Mouse (Mus musculus): ENCODE measurements at regions not wholly inside any gene's neighbourhood (a gene's known extent, or its start where the extent isn't known, plus 50 kb on each side); places are given as distances from the start of the nearest gene placed in this dataset.
A peak's percentile ranks its signal among the peaks of the same experiment; 100 is the strongest.

DNA sequence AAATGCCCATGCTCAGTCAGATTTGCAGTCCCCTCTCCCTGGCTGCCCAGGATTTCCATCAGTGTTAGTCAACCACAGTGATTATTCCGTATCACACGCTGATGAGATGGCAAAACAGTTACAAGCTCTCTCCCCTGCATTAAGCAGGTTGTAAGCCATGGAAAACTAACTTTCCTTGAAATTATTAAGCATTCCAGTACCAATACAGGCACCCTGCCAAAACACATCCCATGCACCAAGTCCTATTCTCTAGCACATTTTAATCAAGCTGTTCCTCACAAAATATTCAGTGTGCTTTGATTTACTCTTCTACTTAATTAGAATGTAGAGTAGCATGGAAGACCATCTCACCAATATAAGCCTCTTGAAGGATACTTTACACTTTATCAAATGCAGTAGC, 768.4 kb upstream of the Mms22l start:
- no peaks in the 10 kb centered on the region for H3K27me3 ChIP-seq (ENCODE audit: control insufficient read depth, insufficient read depth, low read length)
- ATAC-seq (ENCODE audit: low FRiP score) = no peak
- DNase-seq (ENCODE audit: low spot score, missing footprints) = peak; percentile 35
- no peaks in the 10 kb centered on the region for H3K4me1 ChIP-seq (ENCODE audit: control insufficient read depth, insufficient read depth, low read length)
- no peaks in the 10 kb centered on the region for H3K9me3 ChIP-seq (ENCODE audit: control insufficient read depth, low read length)
- H3K4me2 ChIP-seq = no peak overlapping the region
- no peak overlapping the region for H3K9ac ChIP-seq (ENCODE audit: low read length)
- no peak overlapping the region for H3K4me3 ChIP-seq (ENCODE audit: low read depth, low read length)
- WGBS = 80% methylated on average over 2 of the region's 2 CpGs
- H3K36me3 ChIP-seq (ENCODE audit: control insufficient read depth, insufficient read depth, low read length) = no peaks in the 10 kb centered on the region
- H3K27ac ChIP-seq (ENCODE audit: low read depth, low read length) = no peak overlapping the region

DNA sequence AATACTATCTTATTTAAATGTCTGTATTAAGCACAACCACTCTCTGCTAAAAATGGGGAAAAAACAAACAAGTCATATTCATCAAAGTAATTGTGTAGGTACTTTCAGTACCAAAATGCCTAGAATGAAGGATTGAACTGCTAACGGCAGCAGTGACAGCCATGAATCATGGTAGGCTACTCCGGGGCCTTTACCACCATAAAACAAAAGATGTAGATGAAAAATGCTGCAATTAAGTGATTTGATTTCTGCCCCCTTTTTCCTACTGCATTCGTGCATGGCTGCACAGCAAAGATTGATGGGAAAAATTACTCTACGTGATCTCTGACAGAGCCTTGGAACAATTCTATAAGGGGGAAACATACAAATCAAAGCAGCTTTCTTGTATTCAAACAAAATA, 763.8 kb upstream of the Mms22l start:
- Histone ChIP-seq H3K9me3 (ENCODE audit: control insufficient read depth, low read length) (no peaks in the 10 kb centered on the region), H3K4me1 (ENCODE audit: control insufficient read depth, insufficient read depth, low read length) (no peaks in the 10 kb centered on the region), H3K36me3 (ENCODE audit: control insufficient read depth, insufficient read depth, low read length) (no peaks in the 10 kb centered on the region), H3K4me2 (no peak overlapping the region), H3K27me3 (ENCODE audit: control insufficient read depth, insufficient read depth, low read length) (no peaks in the 10 kb centered on the region), H3K4me3 (ENCODE audit: low read depth, low read length) (no peak overlapping the region), H3K27ac (ENCODE audit: low read depth, low read length) (no peak overlapping the region), H3K9ac (ENCODE audit: low read length) (no peak overlapping the region)
- 81% methylated on average over 4 of the region's 4 CpGs for WGBS
- ATAC-seq (ENCODE audit: low FRiP score) (no peak), DNase-seq (ENCODE audit: low spot score, missing footprints) (peak; percentile 65)

DNA sequence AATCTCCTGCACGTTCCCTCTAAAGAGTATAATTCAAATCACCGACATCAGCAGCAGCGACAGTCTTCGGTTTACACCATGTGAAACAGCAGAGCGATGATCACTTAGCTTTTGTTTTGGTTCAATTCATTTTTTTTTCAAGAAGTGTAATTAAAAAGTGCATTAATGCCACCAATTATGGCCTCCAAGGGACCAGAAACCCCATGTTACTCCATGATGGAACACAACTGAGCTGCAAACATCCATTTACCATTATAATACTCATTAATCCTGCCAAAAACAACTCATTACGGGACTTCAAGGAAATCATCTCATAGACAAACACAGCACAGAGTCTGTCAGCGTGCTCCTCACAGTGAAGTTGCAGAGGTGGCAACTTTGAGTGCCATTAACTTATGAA, 752.2 kb upstream of the Mms22l start:
- H3K9ac ChIP-seq (ENCODE audit: low read length) = no peak overlapping the region
- H3K4me3 ChIP-seq (ENCODE audit: low read depth, low read length) = no peak overlapping the region
- WGBS = 82% methylated on average over 7 of the region's 7 CpGs
- no peaks in the 10 kb centered on the region for H3K4me1 ChIP-seq (ENCODE audit: control insufficient read depth, insufficient read depth, low read length)
- no peak overlapping the region for H3K4me2 ChIP-seq
- ATAC-seq (ENCODE audit: low FRiP score) = no peak
- H3K36me3 ChIP-seq (ENCODE audit: control insufficient read depth, insufficient read depth, low read length) = no peaks in the 10 kb centered on the region
- no peak for DNase-seq (ENCODE audit: low spot score, missing footprints)
- H3K27me3 ChIP-seq (ENCODE audit: control insufficient read depth, insufficient read depth, low read length) = no peaks in the 10 kb centered on the region
- no peaks in the 10 kb centered on the region for H3K9me3 ChIP-seq (ENCODE audit: control insufficient read depth, low read length)
- no peak overlapping the region for H3K27ac ChIP-seq (ENCODE audit: low read depth, low read length)

DNA sequence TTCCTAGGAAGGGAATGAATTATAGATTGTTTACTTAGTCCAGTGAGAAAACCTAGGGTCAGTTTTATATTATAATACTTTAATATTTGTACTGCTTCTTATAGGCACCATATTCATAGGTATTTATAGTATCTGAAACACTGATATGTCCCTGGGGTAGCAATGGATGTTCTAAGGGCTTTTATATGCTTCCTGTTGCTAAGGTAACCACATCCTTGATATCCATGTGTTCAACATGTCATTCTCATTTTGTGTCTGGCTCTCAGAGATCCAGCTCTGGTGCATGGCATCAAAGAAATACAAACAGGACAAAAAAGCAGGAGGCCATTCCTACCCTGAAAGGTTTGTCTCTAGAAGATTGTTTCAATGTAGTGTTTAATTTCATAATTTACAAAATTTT, 738.2 kb upstream of the Mms22l start:
- DNase-seq (ENCODE audit: low spot score, missing footprints) (no peak), ATAC-seq (ENCODE audit: low FRiP score) (no peak)
- no peak overlapping the region for H3K9ac ChIP-seq (ENCODE audit: low read length)
- H3K4me3 ChIP-seq (ENCODE audit: low read depth, low read length) = no peak overlapping the region
- H3K27me3 ChIP-seq (ENCODE audit: control insufficient read depth, insufficient read depth, low read length) = no peaks in the 10 kb centered on the region
- no peak overlapping the region for H3K4me2 ChIP-seq
- H3K4me1 ChIP-seq (ENCODE audit: control insufficient read depth, insufficient read depth, low read length) = no peaks in the 10 kb centered on the region
- no peak overlapping the region for H3K27ac ChIP-seq (ENCODE audit: low read depth, low read length)
- no peaks in the 10 kb centered on the region for H3K9me3 ChIP-seq (ENCODE audit: control insufficient read depth, low read length)
- H3K36me3 ChIP-seq (ENCODE audit: control insufficient read depth, insufficient read depth, low read length) = no peaks in the 10 kb centered on the region

DNA sequence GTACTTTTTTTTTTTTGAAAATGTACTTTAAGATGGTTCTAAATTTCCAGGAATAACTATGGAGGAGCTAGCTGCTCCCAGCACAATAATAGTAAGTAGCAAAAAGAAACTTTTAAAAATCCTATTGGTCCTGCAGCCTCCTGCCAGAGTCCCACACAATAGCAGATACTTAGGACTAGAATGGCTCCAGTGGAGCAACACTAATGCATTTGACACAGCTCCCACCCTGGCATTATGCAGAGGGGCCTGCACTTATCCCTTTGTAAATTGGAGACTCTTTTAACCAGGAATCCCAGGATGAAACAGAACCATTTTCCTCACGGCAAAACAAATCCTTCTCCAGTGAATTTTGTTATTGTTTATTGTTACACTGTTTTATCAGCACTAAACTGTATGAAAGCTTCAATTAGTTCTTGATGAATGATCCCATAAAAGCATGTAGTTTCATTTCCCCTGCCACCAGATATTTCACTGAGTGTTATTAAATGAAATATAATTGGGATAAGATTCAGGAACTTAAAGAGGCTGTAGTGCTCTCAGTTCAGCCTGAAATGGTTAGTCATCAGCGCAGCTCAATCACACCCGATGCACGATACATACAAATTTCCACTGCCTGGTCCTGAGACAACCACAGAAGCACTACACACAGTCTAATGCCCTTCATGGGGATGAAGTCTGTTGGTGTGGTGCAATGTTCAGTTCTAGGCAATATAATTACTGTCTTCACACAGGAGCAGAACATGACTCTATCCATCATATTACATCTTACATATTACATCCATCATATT, 708.6 kb upstream of the Mms22l start:
- DNase-seq (ENCODE audit: low spot score, missing footprints) = peak; percentile 97
- Histone ChIP-seq H3K36me3 (ENCODE audit: control insufficient read depth, insufficient read depth, low read length) (no peaks in the 10 kb centered on the region), H3K9ac (ENCODE audit: low read length) (no peak overlapping the region), H3K27ac (ENCODE audit: low read depth, low read length) (peak overlapping the region; percentile 67), H3K4me2 (peak overlapping the region; percentile 2; the same call in 1 of the 2 replicates), H3K27me3 (ENCODE audit: control insufficient read depth, insufficient read depth, low read length) (no peaks in the 10 kb centered on the region), H3K9me3 (ENCODE audit: control insufficient read depth, low read length) (no peaks in the 10 kb centered on the region), H3K4me1 (ENCODE audit: control insufficient read depth, insufficient read depth, low read length) (peaks cover 9% of the 10 kb centered on the region), H3K4me3 (ENCODE audit: low read depth, low read length) (no peak overlapping the region)
- WGBS = 9% methylated on average over 4 of the region's 4 CpGs
- peak; percentile 98 for ATAC-seq (ENCODE audit: low FRiP score)

DNA sequence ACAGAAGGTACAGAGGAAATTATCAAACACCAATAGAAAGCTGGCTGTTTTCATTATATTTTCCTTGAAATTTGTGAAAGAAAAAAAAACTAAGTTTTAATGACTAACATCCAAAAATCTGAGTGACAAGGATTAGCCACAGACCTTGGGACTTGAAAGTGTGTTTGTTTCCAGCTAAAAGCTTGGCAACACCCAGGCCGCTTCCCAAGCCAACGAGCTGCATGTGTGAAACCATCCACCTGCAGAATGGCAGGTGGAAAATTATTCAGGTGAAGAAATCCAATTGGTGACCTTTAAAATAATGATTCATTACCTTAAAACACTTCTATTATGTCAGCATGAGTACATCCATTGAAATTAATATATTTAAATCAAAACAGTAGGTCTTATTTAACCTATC, 672.7 kb upstream of the Mms22l start:
- no peak overlapping the region for H3K4me2 ChIP-seq
- no peaks in the 10 kb centered on the region for H3K27me3 ChIP-seq (ENCODE audit: control insufficient read depth, insufficient read depth, low read length)
- no peaks in the 10 kb centered on the region for H3K36me3 ChIP-seq (ENCODE audit: control insufficient read depth, insufficient read depth, low read length)
- H3K27ac ChIP-seq (ENCODE audit: low read depth, low read length) = no peak overlapping the region
- no peaks in the 10 kb centered on the region for H3K9me3 ChIP-seq (ENCODE audit: control insufficient read depth, low read length)
- H3K9ac ChIP-seq (ENCODE audit: low read length) = no peak overlapping the region
- ATAC-seq (ENCODE audit: low FRiP score) (no peak), DNase-seq (ENCODE audit: low spot score, missing footprints) (no peak)
- H3K4me1 ChIP-seq (ENCODE audit: control insufficient read depth, insufficient read depth, low read length) = peaks cover 7% of the 10 kb centered on the region; the same call in 1 of the 2 replicates
- WGBS = 87% methylated on average over 2 of the region's 2 CpGs
- H3K4me3 ChIP-seq (ENCODE audit: low read depth, low read length) = no peak overlapping the region

DNA sequence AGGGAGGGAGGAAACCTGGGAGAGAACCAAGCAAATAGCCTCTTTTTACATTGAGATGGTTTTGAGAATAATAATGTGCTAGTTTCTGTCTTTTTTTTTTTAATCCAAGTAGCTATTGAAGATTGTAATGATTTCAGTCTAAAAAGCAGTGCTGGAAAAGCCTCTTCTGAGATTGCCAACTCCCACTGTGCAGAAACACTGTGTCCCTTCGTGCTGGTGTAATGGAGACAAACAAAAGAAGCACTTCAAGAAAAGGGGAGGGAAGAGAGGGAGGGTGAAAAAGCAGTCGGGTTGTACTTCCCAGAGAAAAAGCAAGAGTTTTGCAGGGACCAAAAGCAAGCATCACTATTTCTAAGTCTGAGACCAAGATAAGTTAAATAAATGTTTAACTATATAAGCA, 669.4 kb upstream of the Mms22l start:
- no peak overlapping the region for H3K4me3 ChIP-seq (ENCODE audit: low read depth, low read length)
- no peaks in the 10 kb centered on the region for H3K36me3 ChIP-seq (ENCODE audit: control insufficient read depth, insufficient read depth, low read length)
- no peaks in the 10 kb centered on the region for H3K9me3 ChIP-seq (ENCODE audit: control insufficient read depth, low read length)
- peaks cover 7% of the 10 kb centered on the region; the same call in 1 of the 2 replicates for H3K4me1 ChIP-seq (ENCODE audit: control insufficient read depth, insufficient read depth, low read length)
- 2% methylated on average over 2 of the region's 2 CpGs for WGBS
- ATAC-seq (ENCODE audit: low FRiP score) = peak; percentile 89
- peak overlapping the region; percentile 32; the same call in 1 of the 2 replicates for H3K27ac ChIP-seq (ENCODE audit: low read depth, low read length)
- peak; percentile 87 for DNase-seq (ENCODE audit: low spot score, missing footprints)
- H3K27me3 ChIP-seq (ENCODE audit: control insufficient read depth, insufficient read depth, low read length) = no peaks in the 10 kb centered on the region
- no peak overlapping the region for H3K9ac ChIP-seq (ENCODE audit: low read length)
- no peak overlapping the region for H3K4me2 ChIP-seq

DNA sequence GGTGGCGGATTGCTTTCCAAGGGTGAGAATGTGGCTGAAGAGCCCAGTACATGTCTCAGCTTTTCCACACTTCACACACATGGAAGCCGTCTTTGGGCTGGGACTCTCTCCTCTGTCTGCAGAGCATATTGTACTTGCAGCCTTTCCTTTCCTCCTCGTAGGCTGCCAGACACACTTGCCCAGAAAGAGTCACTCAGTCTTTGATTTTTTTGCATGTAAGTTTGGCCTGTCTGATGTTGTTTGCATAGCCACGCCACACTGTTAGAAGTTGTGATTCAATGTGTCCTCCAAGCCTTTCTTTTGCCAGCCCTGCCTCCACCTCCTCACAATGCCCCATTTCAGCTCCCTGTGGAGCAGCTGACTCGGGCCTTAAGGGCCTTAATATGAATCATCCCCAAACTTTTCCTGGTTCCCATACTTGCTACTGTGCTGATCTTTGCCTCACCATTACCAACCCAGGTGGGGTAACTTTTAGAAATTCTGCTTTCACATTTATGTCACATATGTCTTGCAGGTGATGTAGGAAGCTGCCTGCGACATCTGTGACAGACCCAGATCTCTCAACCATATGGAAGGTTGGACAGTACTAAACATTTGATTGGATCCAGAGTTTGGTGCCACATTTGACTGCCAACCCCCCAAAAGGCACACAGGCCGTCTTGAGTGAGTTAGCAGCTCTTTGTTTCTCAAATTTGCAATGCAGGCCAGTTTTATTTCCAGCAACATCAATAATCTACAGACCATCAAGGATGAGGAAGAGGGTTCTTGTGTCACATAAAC, 663.7 kb upstream of the Mms22l start:
- WGBS = 63% methylated on average over 7 of the region's 7 CpGs
- no peak overlapping the region for H3K4me2 ChIP-seq
- H3K9ac ChIP-seq (ENCODE audit: low read length) = no peak overlapping the region
- ATAC-seq (ENCODE audit: low FRiP score) = no peak
- no peak overlapping the region for H3K27ac ChIP-seq (ENCODE audit: low read depth, low read length)
- H3K4me3 ChIP-seq (ENCODE audit: low read depth, low read length) = no peak overlapping the region
- no peaks in the 10 kb centered on the region for H3K27me3 ChIP-seq (ENCODE audit: control insufficient read depth, insufficient read depth, low read length)
- no peak for DNase-seq (ENCODE audit: low spot score, missing footprints)
- no peaks in the 10 kb centered on the region for H3K9me3 ChIP-seq (ENCODE audit: control insufficient read depth, low read length)
- no peaks in the 10 kb centered on the region for H3K36me3 ChIP-seq (ENCODE audit: control insufficient read depth, insufficient read depth, low read length)
- peaks cover 3% of the 10 kb centered on the region; the same call in 1 of the 2 replicates for H3K4me1 ChIP-seq (ENCODE audit: control insufficient read depth, insufficient read depth, low read length)

DNA sequence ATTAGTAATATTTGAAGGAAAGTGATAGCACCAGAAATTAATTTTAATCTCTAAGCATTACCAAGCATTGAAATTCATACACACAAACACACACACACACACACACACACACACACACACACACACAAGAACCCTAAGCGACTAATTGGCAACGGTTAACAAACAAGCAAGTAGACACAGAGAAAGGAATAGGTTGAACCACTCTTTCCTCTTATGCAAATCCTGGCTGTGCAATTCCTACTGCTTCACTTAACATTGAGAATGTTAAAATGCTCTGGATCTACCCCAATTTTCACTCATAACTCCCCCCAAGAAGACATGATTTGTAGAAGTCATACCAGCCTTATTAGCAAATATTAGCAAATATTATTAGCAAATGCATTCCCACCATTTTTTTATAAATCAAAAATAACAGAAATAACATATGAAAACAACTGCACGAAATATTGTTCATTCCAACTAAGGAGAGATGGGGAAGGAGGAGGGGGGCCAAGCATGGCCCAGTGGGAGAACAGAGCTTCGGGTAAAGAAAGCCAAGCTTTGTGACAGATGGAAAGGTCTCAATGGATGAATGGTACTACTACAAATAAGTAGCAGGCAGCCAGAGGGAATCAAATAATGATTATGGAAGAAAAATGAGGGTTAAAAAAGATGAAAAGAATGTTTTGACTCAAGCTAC, 652.5 kb upstream of the Mms22l start:
- Histone ChIP-seq H3K4me3 (ENCODE audit: low read depth, low read length) (no peak overlapping the region), H3K9ac (ENCODE audit: low read length) (no peak overlapping the region), H3K9me3 (ENCODE audit: control insufficient read depth, low read length) (no peaks in the 10 kb centered on the region), H3K27ac (ENCODE audit: low read depth, low read length) (no peak overlapping the region), H3K4me2 (no peak overlapping the region), H3K4me1 (ENCODE audit: control insufficient read depth, insufficient read depth, low read length) (no peaks in the 10 kb centered on the region), H3K27me3 (ENCODE audit: control insufficient read depth, insufficient read depth, low read length) (no peaks in the 10 kb centered on the region), H3K36me3 (ENCODE audit: control insufficient read depth, insufficient read depth, low read length) (no peaks in the 10 kb centered on the region)
- peak; percentile 80; the same call in 1 of the 2 replicates for ATAC-seq (ENCODE audit: low FRiP score)
- 69% methylated on average over 4 of the region's 4 CpGs for WGBS
- no peak for DNase-seq (ENCODE audit: low spot score, missing footprints)

Data from midbrain, embryonic 11.5 days (tissue).